ENCODE assay signal across 13 mouse cellular contexts in the genomic region with DNA sequence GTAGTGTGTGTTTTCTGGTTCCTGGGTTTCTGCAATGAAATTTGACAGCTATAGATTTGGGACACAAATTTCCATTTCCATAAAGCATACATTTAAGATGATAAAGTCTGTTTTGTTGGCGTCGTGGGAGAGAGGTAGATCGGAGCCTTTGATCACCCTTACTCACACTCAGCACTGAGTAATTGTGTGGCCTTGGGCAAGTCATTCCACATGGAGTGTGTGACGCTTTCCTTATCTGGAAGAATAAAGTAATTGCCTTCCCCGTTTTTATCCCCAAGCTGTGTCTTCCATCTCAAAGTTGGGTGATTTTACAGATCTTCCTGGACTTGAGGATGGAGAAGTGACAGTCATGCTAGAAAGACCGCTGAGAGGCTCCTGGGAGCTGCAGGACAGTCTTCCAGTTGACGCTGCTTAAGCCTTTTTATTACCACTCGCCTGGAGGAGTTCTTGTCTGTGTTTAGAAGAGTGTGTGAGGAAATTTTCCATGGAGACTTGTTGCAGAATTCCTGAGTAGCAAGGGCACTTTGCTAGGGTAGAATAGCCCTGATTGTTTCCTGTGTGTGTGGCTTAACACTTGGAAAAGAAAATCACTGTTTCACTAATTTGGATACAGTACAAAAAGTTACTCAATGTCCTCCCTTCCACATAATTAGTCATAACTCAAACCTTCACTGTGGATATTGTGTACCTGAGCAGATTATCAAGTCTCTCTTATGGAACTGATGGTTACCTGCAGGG. TPM values are rescaled to one million over a fixed set of nuclear protein-coding genes. Genes with fewer than 3 reads are reported as not detected.
DNase-seq lines count a peak whose midpoint lies in the region; ATAC-seq and TF ChIP-seq lines count a peak whose summit lies in the region.
"Had no signal": no experiment of that assay in that cellular context is flagged by ENCODE, and none has a peak within 500 bp of the region (broad histone marks: within the 10 kb centered on the region; RNA-seq: fewer than 3 reads in every experiment).

No protein-coding gene starts in this region.

- TF ChIP-seq CTCF in intestine, postnatal 0 days (IDR thresholded peaks at IDR 0.05; ENCODE audit: low read depth), result no peak

- no peaks in the 10 kb centered on the region for H3K27me3 ChIP-seq in heart, embryonic 15.5 days
- H3K27me3 ChIP-seq in midbrain, embryonic 13.5 days, result no peaks in the 10 kb centered on the region
- H3K27me3 ChIP-seq in midbrain, embryonic 10.5 days (ENCODE audit: low read depth, poor library complexity, severe bottlenecking), result peaks cover 21% of the 10 kb centered on the region
- H3K27me3 ChIP-seq in intestine, postnatal 0 days (replicated peaks; ENCODE audit: control insufficient read depth, insufficient read depth, low read length), result no peaks in the 10 kb centered on the region

- H3K4me3 ChIP-seq in heart, embryonic 15.5 days, result no peak overlapping the region
- H3K4me3 ChIP-seq in midbrain, embryonic 13.5 days (replicated peaks), result no peak overlapping the region
- H3K4me3 ChIP-seq in midbrain, embryonic 10.5 days, result no peak overlapping the region
- no peak overlapping the region for H3K4me3 ChIP-seq in intestine, postnatal 0 days (ENCODE audit: low read depth, low read length)
- H3K4me3 ChIP-seq: forebrain, embryonic 12.5 days had no signal

- H3K27ac ChIP-seq in heart, embryonic 15.5 days, result no peak overlapping the region; the same call in 1 of the 2 replicates
- H3K27ac ChIP-seq in midbrain, embryonic 13.5 days, result no peak overlapping the region
- H3K27ac ChIP-seq in midbrain, embryonic 10.5 days (replicated peaks), result no peak overlapping the region
- H3K27ac ChIP-seq in intestine, postnatal 0 days (ENCODE audit: low read depth, low read length), result 0 out of 2 replicates have a peak overlapping the region, but pooled peaks have one; percentile 24
- H3K27ac ChIP-seq: forebrain, embryonic 12.5 days had no signal

- H3K36me3 ChIP-seq in heart, embryonic 15.5 days, result no peaks in the 10 kb centered on the region; the same call in 1 of the 2 replicates
- 0 out of 2 replicates have a peak, but pooled peaks cover 4% of the 10 kb centered on the region for H3K36me3 ChIP-seq in midbrain, embryonic 13.5 days
- H3K36me3 ChIP-seq in midbrain, embryonic 10.5 days, result peaks cover 8% of the 10 kb centered on the region
- H3K36me3 ChIP-seq in intestine, postnatal 0 days (ENCODE audit: control insufficient read depth, insufficient read depth), result 0 out of 2 replicates have a peak, but pooled peaks cover 6% of the 10 kb centered on the region
- H3K36me3 ChIP-seq: forebrain, embryonic 12.5 days had no signal

- no peak overlapping the region for H3K9ac ChIP-seq in heart, embryonic 15.5 days
- H3K9ac ChIP-seq in midbrain, embryonic 13.5 days (replicated peaks), result no peak overlapping the region
- no peak overlapping the region for H3K9ac ChIP-seq in intestine, postnatal 0 days (ENCODE audit: low read depth, low read length)
- H3K9ac ChIP-seq: forebrain, embryonic 12.5 days; lung, embryonic 14.5 days had no signal

- peaks cover 31% of the 10 kb centered on the region for H3K4me1 ChIP-seq in heart, embryonic 15.5 days (replicated peaks)
- peaks cover 43% of the 10 kb centered on the region for H3K4me1 ChIP-seq in midbrain, embryonic 13.5 days (replicated peaks)
- peaks cover 50% of the 10 kb centered on the region for H3K4me1 ChIP-seq in midbrain, embryonic 10.5 days
- H3K4me1 ChIP-seq in intestine, postnatal 0 days (replicated peaks; ENCODE audit: control insufficient read depth, insufficient read depth, low read length), result peaks cover 11% of the 10 kb centered on the region; the same call in 1 of the 2 replicates

- intact Hi-C loops in heart, postnatal 10 days (cut with DNase I), result loop anchor here (5.0 kb wide), 1 partner anchor 51 kb away; no protein-coding TSS in a partner anchor

- H3K4me2 ChIP-seq in heart, embryonic 15.5 days, result peak overlapping the region; percentile 12; the same call in 1 of the 2 replicates
- peak overlapping the region; percentile 11; the same call in 1 of the 2 replicates for H3K4me2 ChIP-seq in midbrain, embryonic 13.5 days (replicated peaks)
- H3K4me2 ChIP-seq in intestine, postnatal 0 days (replicated peaks; ENCODE audit: low read depth), result peak overlapping the region; percentile 71
- H3K4me2 ChIP-seq: lung, embryonic 14.5 days had no signal

- no peaks in the 10 kb centered on the region for H3K9me3 ChIP-seq in heart, embryonic 15.5 days (replicated peaks)
- H3K9me3 ChIP-seq in midbrain, embryonic 13.5 days, result no peaks in the 10 kb centered on the region
- H3K9me3 ChIP-seq in midbrain, embryonic 10.5 days (replicated peaks), result no peaks in the 10 kb centered on the region
- H3K9me3 ChIP-seq in intestine, postnatal 0 days (ENCODE audit: control insufficient read depth), result no peaks in the 10 kb centered on the region
- H3K9me3 ChIP-seq: forebrain, embryonic 12.5 days had no signal

- no peak for ATAC-seq in heart, embryonic 15.5 days (replicated peaks; ENCODE audit: insufficient number of reproducible peaks, insufficient read depth, low FRiP score, low read depth)
- ATAC-seq in midbrain, embryonic 13.5 days, result no peak
- no peak for ATAC-seq in intestine, postnatal 0 days

- no peak for DNase-seq in heart, postnatal 10 days
- no peak for DNase-seq in midbrain, embryonic 10.5 days (ENCODE audit: low spot score)
- DNase-seq in thymus, postnatal 4 days, result no peak
- no peak for DNase-seq in T-cell, adult 2 months (ENCODE audit: low spot score)
- no peak for DNase-seq in thymus, postnatal 36 days
- DNase-seq: cerebellum, postnatal 25 days; lung, embryonic 14.5 days; right cerebral cortex, adult 18-20 months; thymus, adult 18-20 months had no signal

- WGBS in heart, embryonic 15.5 days, result 53% methylated on average over 8 of the region's 8 CpGs
- WGBS in midbrain, embryonic 13.5 days, result 70% methylated on average over 8 of the region's 8 CpGs
- 84% methylated on average over 8 of the region's 8 CpGs for WGBS in midbrain, embryonic 10.5 days
- 34% methylated on average over 8 of the region's 8 CpGs for WGBS in intestine, postnatal 0 days

RNA-seq across cellular contexts. Expression of a gene that starts 4.0 kb away (rescaled TPM):
- 10.7 and 11.3 TPM in 2 replicates for polyA plus RNA-seq in heart, embryonic 15.5 days (2015; fragmentation: Nextera tagmentation; extraction: Ambion mirVana)
- 10 to 100 TPM; 34.3 to 36.6 TPM for total RNA-seq in heart, postnatal 10 days (2021)
- polyA plus RNA-seq in midbrain, embryonic 13.5 days (2015; fragmentation: Nextera tagmentation; extraction: Ambion mirVana), result 7.9 and 8.3 TPM in 2 replicates
- 12.7 and 14.3 TPM in 2 replicates for polyA plus RNA-seq in midbrain, embryonic 10.5 days (2016; fragmentation: Nextera tagmentation; extraction: Ambion mirVana)
- 15.0 and 15.9 TPM in 2 replicates for polyA plus RNA-seq in intestine, postnatal 0 days (2015; fragmentation: Nextera tagmentation; extraction: Ambion mirVana)

RNA-seq across cellular contexts. Expression of a gene that starts 30.8 kb away (rescaled TPM):
- 37.3 and 37.7 TPM in 2 replicates for polyA plus RNA-seq in heart, embryonic 15.5 days (2015; fragmentation: Nextera tagmentation; extraction: Ambion mirVana)
- total RNA-seq in heart, postnatal 10 days (2021), result 10 to 100 TPM; 55.1 to 56.9 TPM
- polyA plus RNA-seq in midbrain, embryonic 13.5 days (2015; fragmentation: Nextera tagmentation; extraction: Ambion mirVana), result 175 and 201 TPM in 2 replicates
- polyA plus RNA-seq in midbrain, embryonic 10.5 days (2016; fragmentation: Nextera tagmentation; extraction: Ambion mirVana), result 101 and 121 TPM in 2 replicates
- 37.1 and 40.3 TPM in 2 replicates for polyA plus RNA-seq in intestine, postnatal 0 days (2015; fragmentation: Nextera tagmentation; extraction: Ambion mirVana)

Comparison
In these comparisons a context has a peak if more than half of its experiments do, and no peak if none do; other contexts are left out.
1. H3K4me2 ChIP-seq: peak in every context shown above with its lines; median percentile 71 in intestine, postnatal 0 days; 12 in heart, embryonic 15.5 days; 11 in midbrain, embryonic 13.5 days.